Mouse (Mus musculus) right cerebral cortex, adult 2 months (tissue): ENCODE measurements around the gene Adss.

Source experiments
- DNase-seq, 2 experiments: peaks; one replicate each; pipeline ENCODE4 v3.0.0; 2021 to 2022; ENCODE audit warnings: low spot score in 2 of 2

The Adss gene

DNA sequence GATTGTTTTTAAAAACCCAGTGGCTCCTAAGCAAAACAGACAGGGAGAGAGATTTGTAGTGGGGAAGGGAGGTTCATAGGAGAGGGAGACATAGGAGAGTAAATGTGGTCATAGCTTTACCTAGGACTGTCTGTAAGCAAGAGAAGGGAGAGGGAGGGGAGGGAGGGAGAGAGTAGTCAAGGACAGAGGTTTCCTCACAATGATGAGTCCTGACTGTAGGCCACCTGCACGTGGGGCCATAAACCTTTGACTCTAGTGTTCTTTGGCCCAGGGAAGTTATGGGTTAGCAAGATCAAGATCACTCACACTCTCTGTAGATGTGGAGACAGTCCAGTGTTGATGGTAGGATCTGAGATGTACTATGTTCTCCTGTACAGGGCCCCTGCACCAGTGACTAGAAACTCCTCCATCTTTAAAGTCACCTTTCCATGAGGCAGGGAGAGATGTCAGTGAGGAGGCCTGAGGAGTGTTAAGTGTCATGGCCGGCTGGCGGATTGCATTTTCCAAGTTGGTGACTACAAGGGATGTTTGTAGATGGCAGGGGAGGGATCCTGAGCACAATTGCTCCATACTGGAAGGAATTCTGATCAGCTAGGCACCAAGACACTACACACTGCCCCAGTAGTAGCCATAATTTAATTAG is 68.3 kb downstream of the Adss start:
- no peak for DNase-seq

DNA sequence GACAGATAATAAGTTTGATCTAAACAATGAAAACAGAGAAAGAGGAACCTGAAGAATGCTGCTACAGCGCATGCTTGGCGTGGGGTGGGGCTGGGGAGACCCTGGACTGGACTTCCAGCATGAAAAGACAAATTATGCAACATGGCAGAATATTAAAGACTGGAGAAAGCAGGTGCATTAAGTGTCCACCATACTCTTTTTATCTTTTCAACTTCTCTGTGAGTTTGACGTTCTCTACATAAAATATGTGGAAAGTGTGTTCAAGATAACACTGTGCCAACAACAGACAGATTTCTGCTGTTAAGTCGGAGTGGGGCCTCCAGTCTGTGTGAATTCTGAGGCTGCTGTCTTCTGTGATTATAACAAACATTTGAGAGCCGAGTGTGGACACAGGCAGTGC is 69.4 kb downstream of the Adss start:
- no peak for DNase-seq

DNA sequence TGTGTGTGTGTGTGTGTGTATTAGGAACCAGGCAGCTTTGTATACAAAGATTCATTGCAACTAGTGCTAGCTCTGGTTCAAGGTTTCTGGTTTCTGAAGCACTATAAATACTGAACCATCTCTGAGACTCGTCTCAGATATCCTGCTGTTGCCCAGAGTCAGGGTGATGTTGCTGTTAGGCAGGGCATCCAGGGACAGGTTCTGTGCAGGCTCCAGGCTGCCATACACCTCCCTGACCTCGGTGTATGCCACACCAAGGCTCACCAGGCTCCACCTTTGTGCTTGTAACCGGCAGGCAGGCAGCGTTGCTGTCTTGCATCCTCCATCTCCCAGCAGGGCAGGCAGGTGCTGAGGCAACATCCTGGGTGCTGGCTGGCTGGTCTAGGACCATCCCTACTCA is 72.5 kb downstream of the Adss start:
- DNase-seq, result no peak

DNA sequence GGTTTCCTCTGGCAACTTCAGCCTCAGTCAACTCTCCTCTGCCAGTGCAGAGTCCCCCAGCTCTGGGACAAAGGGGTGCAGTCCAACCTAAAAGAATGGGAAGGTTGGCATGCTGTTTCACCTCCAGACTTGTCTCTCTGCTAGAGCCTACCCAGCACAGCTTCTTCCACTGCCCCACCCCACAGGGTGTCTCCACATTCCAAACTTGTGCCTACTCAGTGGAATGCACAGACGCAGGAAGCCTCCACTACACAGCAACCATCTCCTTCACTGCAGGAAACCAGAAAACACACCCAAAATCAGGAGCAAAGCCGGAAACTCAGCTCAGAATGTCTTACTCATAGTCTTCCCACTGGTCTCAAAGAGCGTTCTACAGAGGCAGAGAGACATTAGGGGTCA is 77.3 kb downstream of the Adss start:
- DNase-seq, result no peak

DNA sequence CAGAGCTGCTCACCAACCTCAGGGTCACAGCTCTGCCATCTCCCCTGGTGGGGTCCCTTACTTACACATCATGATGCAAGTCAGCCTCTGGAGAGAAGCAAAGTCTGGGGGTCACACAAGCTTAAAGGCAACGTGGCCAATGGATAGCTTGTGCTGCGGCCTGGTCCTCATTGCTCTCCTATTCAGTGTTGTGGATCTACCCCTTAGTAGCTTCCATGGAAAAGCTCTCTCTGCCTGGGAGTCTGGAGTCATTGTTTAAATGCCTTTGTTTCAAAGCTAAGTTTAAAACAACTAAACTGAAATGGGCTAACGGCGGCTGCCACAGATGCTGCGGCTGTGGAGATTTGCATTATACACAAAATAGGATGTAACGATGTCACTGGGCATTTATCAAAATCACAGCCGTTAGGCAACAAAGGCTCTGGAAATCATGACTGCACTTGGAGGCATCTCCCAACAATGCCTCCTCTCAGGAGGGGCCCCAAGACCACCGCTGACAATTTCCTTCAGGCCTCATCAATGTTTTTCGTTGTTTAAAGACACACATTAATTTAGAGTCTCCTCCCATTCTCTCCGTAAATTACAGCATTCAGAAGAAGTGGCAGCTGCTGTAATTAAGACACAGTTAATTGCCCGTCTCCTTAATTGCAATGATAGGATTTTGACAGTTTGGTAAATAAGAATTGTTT is 77.8 kb downstream of the Adss start:
- DNase-seq, result no peak

DNA sequence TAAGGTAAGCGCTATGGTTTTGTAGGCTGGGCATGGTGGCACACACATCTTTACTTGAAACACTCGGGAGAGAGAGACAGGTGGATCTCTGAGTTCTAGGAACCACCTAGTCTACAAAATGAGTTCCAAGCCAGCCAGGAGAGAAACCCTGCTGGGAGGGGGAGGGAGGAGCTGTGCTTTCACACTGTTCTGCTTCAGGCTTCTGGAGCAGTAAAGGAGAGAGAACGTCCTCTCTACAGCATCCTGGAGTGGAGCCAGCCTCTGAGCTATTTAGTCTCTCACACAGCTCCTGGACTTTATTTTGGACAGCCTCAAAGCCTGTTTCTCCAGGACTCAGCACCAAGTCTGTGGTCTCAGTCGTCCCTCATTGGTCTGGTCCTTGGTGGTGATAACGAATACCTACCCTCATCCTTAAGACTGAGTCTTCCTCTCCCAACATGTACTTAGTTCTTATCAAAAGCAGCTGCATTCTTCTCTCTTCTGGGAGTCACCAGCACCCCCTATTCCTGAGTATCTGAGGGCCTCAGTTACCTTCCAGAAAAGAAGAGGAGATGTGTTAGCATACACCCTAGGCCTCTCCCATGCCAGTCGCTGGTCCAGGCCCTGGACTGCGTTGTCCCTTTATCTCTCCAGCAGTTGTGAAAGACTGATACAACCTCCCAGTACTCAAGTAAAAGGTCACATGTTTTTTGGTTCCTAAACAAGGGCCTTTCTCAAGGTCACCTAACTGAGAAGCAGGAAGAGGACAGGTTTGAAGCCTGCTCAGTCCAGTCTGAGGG is 79.1 kb downstream of the Adss start:
- DNase-seq, result peak in 1 of 2 experiments; percentile 20

DNA sequence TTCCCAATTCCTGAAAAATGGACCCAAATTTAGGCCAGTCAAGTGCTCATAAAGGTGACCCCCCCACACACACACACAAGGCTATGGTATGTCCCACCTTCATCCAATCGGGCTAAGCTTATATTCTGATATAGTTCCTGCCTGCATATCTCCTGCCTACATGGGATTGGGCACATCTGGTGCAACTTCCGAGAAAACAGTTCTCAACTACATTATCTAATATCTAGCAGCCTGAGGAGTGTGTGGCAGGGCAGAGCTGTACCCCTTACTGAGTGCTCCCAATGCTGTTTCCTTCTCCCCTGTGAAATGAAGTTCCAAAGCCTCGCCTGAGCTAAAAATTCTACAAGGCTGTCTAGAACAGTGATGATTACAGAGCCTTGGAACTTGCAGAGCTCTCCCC is 79.9 kb downstream of the Adss start:
- no peak for DNase-seq

DNA sequence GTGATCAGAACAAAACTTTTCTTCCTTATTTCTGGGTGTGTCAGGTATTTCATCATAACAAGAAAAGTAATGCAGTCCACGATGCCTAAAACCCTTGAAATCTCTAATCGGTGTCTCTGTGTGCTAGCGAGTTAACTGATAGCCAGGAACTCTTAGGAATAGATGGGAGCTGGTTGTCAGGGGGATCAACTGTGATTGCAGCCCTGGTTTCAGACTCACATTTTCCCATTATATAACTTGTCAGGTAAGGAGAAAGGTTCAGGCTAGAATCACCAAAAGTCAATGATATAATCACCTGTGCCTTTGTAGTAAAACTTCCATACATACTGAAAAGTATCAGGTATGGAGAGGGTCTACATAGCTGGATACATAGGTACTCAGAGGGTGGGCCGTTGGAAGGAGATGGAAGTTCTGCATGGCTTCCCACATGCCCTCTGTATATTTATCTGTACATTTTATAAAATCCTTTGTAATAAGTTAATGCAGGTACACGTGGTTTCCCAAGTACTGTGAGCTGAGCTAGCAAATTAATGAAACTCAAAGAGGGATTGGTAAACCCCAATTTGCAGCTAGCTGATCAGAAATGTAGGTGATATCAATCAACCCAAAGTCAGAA is 81.8 kb downstream of the Adss start:
- no peak for DNase-seq

DNA sequence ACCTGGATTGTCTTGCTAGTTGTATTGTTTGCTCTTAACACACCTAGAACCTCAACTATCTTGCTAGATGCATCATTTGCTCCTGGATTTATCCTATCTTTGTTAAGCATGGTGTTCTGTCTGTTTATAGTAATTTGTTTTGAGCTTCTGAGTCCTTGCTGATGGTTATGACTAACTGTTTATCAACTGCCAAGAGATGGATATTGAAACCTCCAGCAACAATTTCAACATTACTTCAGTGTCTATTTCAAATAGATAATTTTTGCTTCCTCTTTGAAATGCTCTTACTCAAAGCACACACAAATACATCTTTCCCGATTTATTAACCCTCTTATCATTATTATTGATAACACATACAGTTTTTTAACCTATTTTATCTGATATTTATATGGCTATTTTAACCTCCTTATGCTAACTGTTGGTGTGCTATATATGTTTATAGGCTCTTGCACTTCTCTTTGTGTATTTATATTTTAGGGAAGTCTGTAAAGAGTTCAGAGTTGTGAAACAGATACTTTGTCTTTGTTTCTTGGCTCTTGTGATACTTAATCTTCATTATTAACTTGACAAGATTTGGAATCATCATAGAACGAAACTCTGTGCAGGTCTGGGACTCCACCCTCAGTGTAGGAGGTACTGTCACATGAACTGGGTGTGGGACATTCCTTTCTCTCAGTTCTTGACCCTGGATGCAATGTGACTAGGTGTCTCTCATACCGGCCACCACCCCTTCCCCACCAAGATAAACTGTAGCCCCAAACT is 82.5 kb downstream of the Adss start:
- DNase-seq, result no peak
